Mouse (Mus musculus): Measurements from ENCODE around the gene Arhgap19. TPM values are rescaled to one million over a fixed set of nuclear protein-coding genes. Genes with fewer than 3 reads are reported as not detected.

Gene Arhgap19
- polyA plus RNA-seq (2017; shearing (Covaris generic)) = 2.7 TPM

DNA sequence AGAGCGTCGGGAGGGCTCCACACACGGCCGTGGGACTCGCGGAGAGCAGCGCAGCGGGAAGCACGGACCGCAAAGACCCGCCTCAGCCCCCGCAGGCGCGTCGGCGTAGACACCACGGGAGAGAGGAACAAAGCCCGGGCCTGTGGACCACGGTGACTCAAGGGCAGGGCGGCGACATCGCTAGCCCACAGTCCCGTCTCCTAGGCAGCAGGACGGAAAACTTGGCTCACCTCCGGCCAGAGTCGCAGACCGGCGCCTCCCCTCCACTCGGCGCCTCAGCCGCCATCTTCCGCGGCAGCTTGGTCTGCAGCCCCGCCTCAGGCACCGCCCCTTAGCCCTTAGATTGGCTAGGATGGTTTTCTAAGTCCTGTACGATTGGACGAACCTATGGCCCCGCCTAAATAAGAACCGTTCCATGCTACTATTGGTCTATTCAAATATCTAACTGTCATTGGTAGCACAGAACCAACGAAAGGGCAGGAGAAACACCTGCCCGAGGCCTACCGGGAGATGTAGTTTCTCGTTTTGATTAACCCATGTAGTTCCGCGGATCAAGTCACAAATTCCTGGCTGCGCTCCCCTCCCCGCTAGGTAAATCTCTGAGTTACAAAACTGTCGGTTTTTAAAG is at the start of gene Arhgap19:
Gene Arhgap19 (minus strand): TSS at position 306 of the 628 bp plus-strand sequence.

DNA sequence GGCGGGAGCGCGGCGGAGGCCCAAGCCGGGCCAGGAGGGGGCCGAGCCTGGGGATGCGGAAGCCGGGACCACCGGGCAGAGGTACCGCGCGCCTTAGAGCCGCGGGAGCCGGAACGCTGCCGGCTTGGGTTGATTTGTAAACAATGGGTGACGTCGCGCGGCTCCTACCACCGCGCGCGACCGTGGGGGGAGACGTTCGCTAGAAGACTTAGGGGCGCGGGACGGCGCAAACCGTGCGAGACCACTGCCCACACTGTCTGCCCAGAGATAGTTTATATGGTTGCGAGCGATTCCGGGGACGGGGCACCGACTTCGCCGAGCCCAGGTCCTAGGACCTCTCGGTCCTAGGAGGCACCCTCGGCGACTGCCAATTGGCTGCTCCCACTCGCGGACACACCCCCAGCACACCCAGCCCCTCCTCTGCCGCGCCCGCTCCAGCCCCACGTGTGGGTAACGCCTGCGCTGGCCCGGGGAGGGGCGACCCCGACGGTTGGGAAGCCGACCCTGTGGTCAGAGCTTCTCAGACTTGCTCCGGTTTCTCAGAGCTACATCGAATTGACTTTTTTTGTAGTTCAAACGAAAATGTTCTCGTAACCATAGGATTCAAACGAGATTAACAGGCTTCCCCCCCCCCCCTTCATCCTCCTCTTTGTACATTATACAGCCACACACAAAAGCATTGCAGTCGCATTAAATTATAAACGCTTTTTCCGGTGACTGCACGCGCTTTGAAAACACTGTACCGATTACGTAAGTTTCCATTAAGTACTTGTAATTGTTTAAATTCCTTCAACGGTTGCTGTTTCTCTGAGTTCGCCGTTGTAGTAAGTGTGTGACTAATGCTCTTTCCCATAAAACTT is 46.4 kb upstream of the Arhgap19 start, which contains the start of gene Frat2:
Gene Frat2 (minus strand): TSS at position 141 of the 860 bp plus-strand sequence.

DNA sequence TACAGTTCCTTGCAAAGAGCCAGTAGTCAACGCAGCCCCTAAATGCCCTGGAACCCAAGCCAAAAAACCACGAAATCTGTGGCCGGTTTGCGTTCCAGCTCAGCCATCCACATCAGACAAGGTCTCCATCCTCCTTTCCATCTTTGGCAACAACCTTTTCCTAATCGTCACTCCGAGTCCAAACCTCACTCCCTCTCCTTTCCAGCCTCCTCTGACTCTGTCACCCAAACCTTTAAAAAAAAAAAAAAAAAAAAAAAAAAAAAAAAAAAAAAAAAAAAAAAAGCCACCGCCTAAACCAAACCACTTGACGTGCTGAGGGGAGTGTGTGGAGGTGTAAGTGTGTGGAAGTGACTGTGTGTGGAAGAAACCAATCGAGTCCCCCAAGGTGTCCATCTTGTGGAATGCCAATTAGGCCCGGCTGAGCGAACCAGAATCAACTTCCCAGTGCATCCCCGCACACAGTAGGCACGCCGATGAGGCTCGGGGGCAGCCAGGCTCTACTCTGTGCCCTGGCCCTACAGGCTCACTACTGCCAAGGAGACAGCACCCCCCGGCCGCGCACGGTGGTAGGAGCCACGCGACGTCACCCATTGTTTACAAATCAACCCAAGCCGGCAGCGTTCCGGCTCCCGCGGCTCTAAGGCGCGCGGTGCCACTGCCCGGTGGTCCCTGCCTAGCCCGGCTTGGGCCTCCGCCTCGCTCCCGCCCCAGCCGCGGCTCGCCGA is 27.7 kb upstream of the Arhgap19 start, which contains the start of gene Frat1:
Gene Frat1 (plus strand): TSS at position 590 of the 725 bp plus-strand sequence.

DNA sequence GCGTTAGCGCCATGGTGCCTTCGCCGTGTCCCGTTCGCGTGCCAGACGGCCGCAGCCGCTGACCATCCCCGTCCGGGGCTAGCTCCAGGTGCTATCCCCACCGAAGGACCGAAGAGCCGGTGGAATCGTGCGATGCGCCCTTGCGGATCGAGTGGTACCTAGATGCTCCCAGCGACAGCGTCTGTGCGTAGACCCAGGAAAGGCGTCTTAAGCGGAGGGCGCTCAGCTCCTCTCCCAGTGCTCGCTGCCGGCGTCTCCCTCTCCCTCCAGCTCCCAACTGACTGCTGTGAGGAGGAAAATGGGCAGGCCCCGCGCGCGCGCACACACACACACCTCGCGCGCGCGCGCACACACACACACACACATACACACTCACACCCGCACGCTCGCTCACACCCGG is 58.5 kb downstream of the Arhgap19 start, which contains the start of gene Slit1:
Gene Slit1 (minus strand): TSS at position 270 of the 400 bp plus-strand sequence.

Other genes with a start within 250 kb of the Arhgap19 start
- 7.7 TPM for gene Gm340, start 219.7 kb downstream of the Arhgap19 start, polyA plus RNA-seq (2017; shearing (Covaris generic))
- gene Slit1, start 58.4 kb downstream of the Arhgap19 start, polyA plus RNA-seq (2017; shearing (Covaris generic)) = not detected
- 10.1 TPM for gene Frat1, start 27.9 kb upstream of the Arhgap19 start, polyA plus RNA-seq (2017; shearing (Covaris generic))
- gene Frat2, start 46.1 kb upstream of the Arhgap19 start, polyA plus RNA-seq (2017; shearing (Covaris generic)) = 212 TPM
- 38.0 TPM for gene Rrp12, start 94.1 kb upstream of the Arhgap19 start, polyA plus RNA-seq (2017; shearing (Covaris generic))
- 79.2 TPM for gene Pgam1, start 109.9 kb upstream of the Arhgap19 start, polyA plus RNA-seq (2017; shearing (Covaris generic))
- gene Exosc1, start 131.4 kb upstream of the Arhgap19 start, polyA plus RNA-seq (2017; shearing (Covaris generic)) = 81.5 TPM
- gene Zdhhc16, start 131.4 kb upstream of the Arhgap19 start, polyA plus RNA-seq (2017; shearing (Covaris generic)) = 40.5 TPM
- gene Mms19, start 179.1 kb upstream of the Arhgap19 start, polyA plus RNA-seq (2017; shearing (Covaris generic)) = 72.7 TPM
- 7.1 TPM for gene Ubtd1, start 179.7 kb upstream of the Arhgap19 start, polyA plus RNA-seq (2017; shearing (Covaris generic))
- not detected for gene Ankrd2, start 234.0 kb upstream of the Arhgap19 start, polyA plus RNA-seq (2017; shearing (Covaris generic))
- not detected for gene Hoga1, start 243.6 kb upstream of the Arhgap19 start, polyA plus RNA-seq (2017; shearing (Covaris generic))